ENCODE assay signal across 10 mouse cellular contexts in genomic region chr1:177612546-177612945, GRCm38 (mm10).
"Had no signal": no experiment of that assay in that cellular context is flagged by ENCODE, and none has a peak within 500 bp of the region (broad histone marks: within the 10 kb centered on the region; RNA-seq: fewer than 3 reads in every experiment).

No protein-coding gene starts in this region.

- H3K9me3 ChIP-seq: limb, embryonic 13.5 days; neural tube, embryonic 13.5 days had no signal

- H3K27ac ChIP-seq: kidney, postnatal 0 days; limb, embryonic 13.5 days; liver, embryonic 14.5 days; neural tube, embryonic 13.5 days had no signal

- H3K4me1 ChIP-seq: limb, embryonic 13.5 days; neural tube, embryonic 13.5 days had no signal

- H3K27me3 ChIP-seq: limb, embryonic 13.5 days; neural tube, embryonic 13.5 days had no signal

- H3K9ac ChIP-seq: limb, embryonic 13.5 days; liver, embryonic 14.5 days; neural tube, embryonic 13.5 days had no signal

- DNase-seq: kidney, adult 9 months; kidney, postnatal 36 days; left cerebral cortex, postnatal 4 days; lung, adult 18-20 months; right cerebral cortex, adult 18-20 months; right cerebral cortex, postnatal 25 days had no signal

- H3K4me3 ChIP-seq: limb, embryonic 13.5 days; neural tube, embryonic 13.5 days had no signal

- H3K4me2 ChIP-seq: limb, embryonic 13.5 days; neural tube, embryonic 13.5 days had no signal

- H3K36me3 ChIP-seq: limb, embryonic 13.5 days; neural tube, embryonic 13.5 days had no signal
